Mouse (Mus musculus): Measurements from ENCODE around the gene Otub2. TPM values are rescaled to one million over a fixed set of nuclear protein-coding genes. Genes with fewer than 3 reads are reported as not detected.
A peak's percentile ranks its signal among the peaks of the same experiment; 100 is the strongest.
"Not testable (repeated sequence)": the region's sequence is repeated elsewhere in the genome, so short reads cannot be mapped to it uniquely, and the experiment has no call there.

Otub2 gene
- polyA plus RNA-seq, 1 experiment from 2014 or later, result 23.8 TPM

GRCm38 (mm10) chr12:103425016-103425728 lies 36.7 kb downstream of the Otub2 start:
- no peaks in the 10 kb centered on the region for H3K27me3 ChIP-seq (replicated peaks; ENCODE audit: control insufficient read depth, insufficient read depth, low read length)
- peak overlapping the region; percentile 68 for H3K9ac ChIP-seq (replicated peaks; ENCODE audit: low read depth, low read length)
- no peaks in the 10 kb centered on the region for H3K9me3 ChIP-seq (ENCODE audit: control insufficient read depth, low read length)
- peak overlapping the region; percentile 73 for H3K4me3 ChIP-seq (replicated peaks; ENCODE audit: low read length)
- WGBS, result 10% methylated on average over 33 of the region's 33 CpGs
- H3K36me3 ChIP-seq (ENCODE audit: control insufficient read depth, insufficient read depth), result 0 out of 2 replicates have a peak, but pooled peaks cover 3% of the 10 kb centered on the region
- peaks cover 36% of the 10 kb centered on the region for H3K4me1 ChIP-seq (replicated peaks; ENCODE audit: control insufficient read depth, insufficient read depth, low read length)
- peak overlapping the region; percentile 73 for H3K4me2 ChIP-seq (ENCODE audit: low read length)
- H3K27ac ChIP-seq (ENCODE audit: low read length), result no peak overlapping the region
- no peak for ATAC-seq

- Histone ChIP-seq H3K9ac (replicated peaks; ENCODE audit: low read depth, low read length) (peak within 1 kb of the TSS; percentile 68), H3K4me3 (replicated peaks; ENCODE audit: low read length) (peak within 1 kb of the TSS; percentile 73), H3K27me3 (replicated peaks; ENCODE audit: control insufficient read depth, insufficient read depth, low read length) (no peaks in the 10 kb centered on the region), H3K9me3 (ENCODE audit: control insufficient read depth, low read length) (no peaks in the 10 kb centered on the region), H3K27ac (ENCODE audit: low read length) (peak within 1 kb of the TSS; percentile 54; the same call in 1 of the 2 replicates), H3K4me2 (ENCODE audit: low read length) (peak within 1 kb of the TSS; percentile 73), H3K4me1 (replicated peaks; ENCODE audit: control insufficient read depth, insufficient read depth, low read length) (peaks cover 34% of the 10 kb centered on the region), H3K36me3 (ENCODE audit: control insufficient read depth, insufficient read depth) (0 out of 2 replicates have a peak, but pooled peaks cover 3% of the 10 kb centered on the region)
- peak; percentile 100 for ATAC-seq
- 2% methylated on average over 33 of the region's 33 CpGs for WGBS
These were observed 37.4 kb downstream of the Otub2 start, which contains the start of gene Ddx24 for GRCm38 (mm10) chr12:103425729-103426470. Ddx24 (minus strand) TSS chr12:103425830.

- no peak for ATAC-seq
- no peaks in the 10 kb centered on the region for H3K9me3 ChIP-seq (ENCODE audit: control insufficient read depth, low read length)
- H3K27ac ChIP-seq (ENCODE audit: low read length), result no peak overlapping the region
- WGBS, result 94% methylated on average over 7 of the region's 7 CpGs
- H3K27me3 ChIP-seq (replicated peaks; ENCODE audit: control insufficient read depth, insufficient read depth, low read length), result no peaks in the 10 kb centered on the region
- H3K4me3 ChIP-seq (replicated peaks; ENCODE audit: low read length), result no peak overlapping the region
- peaks cover 28% of the 10 kb centered on the region for H3K4me1 ChIP-seq (replicated peaks; ENCODE audit: control insufficient read depth, insufficient read depth, low read length)
- 0 out of 2 replicates have a peak, but pooled peaks cover 3% of the 10 kb centered on the region for H3K36me3 ChIP-seq (ENCODE audit: control insufficient read depth, insufficient read depth)
- no peak overlapping the region for H3K4me2 ChIP-seq (ENCODE audit: low read length)
- H3K9ac ChIP-seq (replicated peaks; ENCODE audit: low read depth, low read length), result no peak overlapping the region
These were observed 38.2 kb downstream of the Otub2 start for GRCm38 (mm10) chr12:103426710-103427109.

GRCm38 (mm10) chr12:103433430-103433829 lies 44.9 kb downstream of the Otub2 start:
- Histone ChIP-seq H3K9ac (replicated peaks; ENCODE audit: low read depth, low read length) (no peak overlapping the region), H3K27me3 (replicated peaks; ENCODE audit: control insufficient read depth, insufficient read depth, low read length) (no peaks in the 10 kb centered on the region), H3K4me1 (replicated peaks; ENCODE audit: control insufficient read depth, insufficient read depth, low read length) (no peaks in the 10 kb centered on the region), H3K4me2 (ENCODE audit: low read length) (no peak overlapping the region), H3K4me3 (replicated peaks; ENCODE audit: low read length) (no peak overlapping the region), H3K9me3 (ENCODE audit: control insufficient read depth, low read length) (no peaks in the 10 kb centered on the region), H3K27ac (ENCODE audit: low read length) (no peak overlapping the region), H3K36me3 (ENCODE audit: control insufficient read depth, insufficient read depth) (no peaks in the 10 kb centered on the region)
- no peak for ATAC-seq
- 89% methylated on average over 2 of the region's 2 CpGs for WGBS

GRCm38 (mm10) chr12:103433986-103434731 lies 45.7 kb downstream of the Otub2 start, which contains the start of gene Ifi27:
Ifi27 (plus strand) TSS chr12:103434211.
- H3K9me3 ChIP-seq (ENCODE audit: control insufficient read depth, low read length), result no peaks in the 10 kb centered on the region
- no peak within 1 kb of the TSS for H3K4me2 ChIP-seq (ENCODE audit: low read length)
- H3K4me1 ChIP-seq (replicated peaks; ENCODE audit: control insufficient read depth, insufficient read depth, low read length), result no peaks in the 10 kb centered on the region
- no peaks in the 10 kb centered on the region for H3K27me3 ChIP-seq (replicated peaks; ENCODE audit: control insufficient read depth, insufficient read depth, low read length)
- no peak within 1 kb of the TSS for H3K4me3 ChIP-seq (replicated peaks; ENCODE audit: low read length)
- ATAC-seq, result no peak
- H3K27ac ChIP-seq (ENCODE audit: low read length), result no peak within 1 kb of the TSS
- H3K36me3 ChIP-seq (ENCODE audit: control insufficient read depth, insufficient read depth), result no peaks in the 10 kb centered on the region
- no peak within 1 kb of the TSS for H3K9ac ChIP-seq (replicated peaks; ENCODE audit: low read depth, low read length)
- 76% methylated on average over 8 of the region's 8 CpGs for WGBS

- Histone ChIP-seq H3K27me3 (replicated peaks; ENCODE audit: control insufficient read depth, insufficient read depth, low read length) (no peaks in the 10 kb centered on the region), H3K4me3 (replicated peaks; ENCODE audit: low read length) (no peak overlapping the region)
- ATAC-seq, result no peak
These were observed 46.4 kb downstream of the Otub2 start for GRCm38 (mm10) chr12:103434861-103435260.

GRCm38 (mm10) chr12:103437601-103438000 lies 49.1 kb downstream of the Otub2 start:
- H3K4me2 ChIP-seq (ENCODE audit: low read length), result no peak overlapping the region
- H3K27ac ChIP-seq (ENCODE audit: low read length), result no peak overlapping the region
- 82% methylated on average over 1 of the region's 1 CpGs for WGBS
- H3K9ac ChIP-seq (replicated peaks; ENCODE audit: low read depth, low read length), result no peak overlapping the region
- no peaks in the 10 kb centered on the region for H3K36me3 ChIP-seq (ENCODE audit: control insufficient read depth, insufficient read depth)
- no peaks in the 10 kb centered on the region for H3K27me3 ChIP-seq (replicated peaks; ENCODE audit: control insufficient read depth, insufficient read depth, low read length)
- no peaks in the 10 kb centered on the region for H3K9me3 ChIP-seq (ENCODE audit: control insufficient read depth, low read length)
- no peak for ATAC-seq
- no peaks in the 10 kb centered on the region for H3K4me1 ChIP-seq (replicated peaks; ENCODE audit: control insufficient read depth, insufficient read depth, low read length)
- no peak overlapping the region for H3K4me3 ChIP-seq (replicated peaks; ENCODE audit: low read length)

More at GRCm38 (mm10) chr12:103434861-103435260, 46.4 kb downstream of the Otub2 start:
- Histone ChIP-seq H3K9ac (replicated peaks; ENCODE audit: low read depth, low read length) (no peak overlapping the region), H3K27ac (ENCODE audit: low read length) (no peak overlapping the region), H3K4me1 (replicated peaks; ENCODE audit: control insufficient read depth, insufficient read depth, low read length) (no peaks in the 10 kb centered on the region), H3K36me3 (ENCODE audit: control insufficient read depth, insufficient read depth) (no peaks in the 10 kb centered on the region), H3K4me2 (ENCODE audit: low read length) (no peak overlapping the region), H3K9me3 (ENCODE audit: control insufficient read depth, low read length) (no peaks in the 10 kb centered on the region)

- no peak within 1 kb of the TSS for H3K4me3 ChIP-seq (replicated peaks; ENCODE audit: low read length)
- 52% methylated on average over 3 of the region's 3 CpGs for WGBS
- H3K27ac ChIP-seq (ENCODE audit: low read length), result no peak within 1 kb of the TSS
- no peaks in the 10 kb centered on the region for H3K4me1 ChIP-seq (replicated peaks; ENCODE audit: control insufficient read depth, insufficient read depth, low read length)
- no peaks in the 10 kb centered on the region for H3K9me3 ChIP-seq (ENCODE audit: control insufficient read depth, low read length)
- no peak within 1 kb of the TSS for H3K4me2 ChIP-seq (ENCODE audit: low read length)
- no peaks in the 10 kb centered on the region for H3K36me3 ChIP-seq (ENCODE audit: control insufficient read depth, insufficient read depth)
- H3K9ac ChIP-seq (replicated peaks; ENCODE audit: low read depth, low read length), result no peak within 1 kb of the TSS
- no peaks in the 10 kb centered on the region for H3K27me3 ChIP-seq (replicated peaks; ENCODE audit: control insufficient read depth, insufficient read depth, low read length)
- no peak for ATAC-seq
These were observed 55.0 kb downstream of the Otub2 start, which contains the start of gene Ifi27l2a for GRCm38 (mm10) chr12:103443524-103443923. Ifi27l2a (minus strand) TSS chr12:103443680.

GRCm38 (mm10) chr12:103444261-103444660 lies 55.8 kb downstream of the Otub2 start:
- not testable (repeated sequence) for H3K9ac ChIP-seq (replicated peaks; ENCODE audit: low read depth, low read length); H3K36me3 ChIP-seq (ENCODE audit: control insufficient read depth, insufficient read depth); H3K4me2 ChIP-seq (ENCODE audit: low read length); H3K27ac ChIP-seq (ENCODE audit: low read length); ATAC-seq; H3K4me3 ChIP-seq (replicated peaks; ENCODE audit: low read length); H3K9me3 ChIP-seq (ENCODE audit: control insufficient read depth, low read length); H3K4me1 ChIP-seq (replicated peaks; ENCODE audit: control insufficient read depth, insufficient read depth, low read length); H3K27me3 ChIP-seq (replicated peaks; ENCODE audit: control insufficient read depth, insufficient read depth, low read length)
- WGBS, result 49% methylated on average over 6 of the region's 7 CpGs

Measured in forebrain, embryonic 16.5 days (tissue).